Mouse (Mus musculus): Measurements from ENCODE around the gene Agfg1. TPM values are rescaled to one million over a fixed set of nuclear protein-coding genes. Genes with fewer than 3 reads are reported as not detected.
"Not testable (repeated sequence)": the region's sequence is repeated elsewhere in the genome, so short reads cannot be mapped to it uniquely, and the experiment has no call there.

Agfg1 gene
- total and polyA plus RNA-seq, 2 experiments from 2014 or later = 20.2 to 101 TPM

- no peak for ATAC-seq (ENCODE audit: low FRiP score)
- H3K4me3 ChIP-seq (ENCODE audit: low read depth, low read length) = no peak overlapping the region
- H3K27ac ChIP-seq (ENCODE audit: low read depth, low read length) = no peak overlapping the region
- H3K4me2 ChIP-seq (ENCODE audit: low read depth, low read length, poor library complexity, severe bottlenecking) = no peak overlapping the region
- H3K9ac ChIP-seq (replicated peaks; ENCODE audit: low read length, poor library complexity, severe bottlenecking) = no peak overlapping the region
- H3K9me3 ChIP-seq (ENCODE audit: low read length) = no peaks in the 10 kb centered on the region
- DNase-seq (ENCODE audit: low spot score) = no peak
- peaks cover 13% of the 10 kb centered on the region; the same call in 1 of the 2 replicates for H3K36me3 ChIP-seq (ENCODE audit: insufficient read depth, low read length)
- H3K4me1 ChIP-seq (ENCODE audit: insufficient read depth, low read length) = no peaks in the 10 kb centered on the region
- H3K27me3 ChIP-seq (ENCODE audit: insufficient read depth, low read length) = no peaks in the 10 kb centered on the region
- no peak for TF ChIP-seq CTCF (IDR thresholded peaks at IDR 0.05)
- WGBS = 94% methylated on average over 7 of the region's 7 CpGs
Measured at GRCm38 (mm10) chr1:82893269-82893668, 54.0 kb downstream of the Agfg1 start.

- no peaks in the 10 kb centered on the region for H3K27me3 ChIP-seq (ENCODE audit: insufficient read depth, low read length)
- no peak overlapping the region for H3K9ac ChIP-seq (replicated peaks; ENCODE audit: low read length, poor library complexity, severe bottlenecking)
- 98% methylated on average over 1 of the region's 1 CpGs for WGBS
- no peaks in the 10 kb centered on the region for H3K9me3 ChIP-seq (ENCODE audit: low read length)
- H3K36me3 ChIP-seq (ENCODE audit: insufficient read depth, low read length) = peaks cover 20% of the 10 kb centered on the region
- no peaks in the 10 kb centered on the region for H3K4me1 ChIP-seq (ENCODE audit: insufficient read depth, low read length)
- H3K4me3 ChIP-seq (ENCODE audit: low read depth, low read length) = no peak overlapping the region
- ATAC-seq (ENCODE audit: low FRiP score) (no peak), DNase-seq (ENCODE audit: low spot score) (no peak)
- TF ChIP-seq CTCF (IDR thresholded peaks at IDR 0.05) = no peak
- no peak overlapping the region for H3K4me2 ChIP-seq (ENCODE audit: low read depth, low read length, poor library complexity, severe bottlenecking)
- H3K27ac ChIP-seq (ENCODE audit: low read depth, low read length) = no peak overlapping the region
Measured at GRCm38 (mm10) chr1:82900567-82900966, 61.3 kb downstream of the Agfg1 start.

- no peak for TF ChIP-seq CTCF (IDR thresholded peaks at IDR 0.05)
- Histone ChIP-seq H3K4me3 (ENCODE audit: low read depth, low read length) (no peak overlapping the region), H3K36me3 (ENCODE audit: insufficient read depth, low read length) (peaks cover 20% of the 10 kb centered on the region), H3K9ac (replicated peaks; ENCODE audit: low read length, poor library complexity, severe bottlenecking) (no peak overlapping the region), H3K27ac (ENCODE audit: low read depth, low read length) (no peak overlapping the region), H3K4me1 (ENCODE audit: insufficient read depth, low read length) (no peaks in the 10 kb centered on the region), H3K27me3 (ENCODE audit: insufficient read depth, low read length) (no peaks in the 10 kb centered on the region), H3K9me3 (ENCODE audit: low read length) (no peaks in the 10 kb centered on the region), H3K4me2 (ENCODE audit: low read depth, low read length, poor library complexity, severe bottlenecking) (no peak overlapping the region)
- WGBS = 92% methylated on average over 3 of the region's 3 CpGs
- ATAC-seq (ENCODE audit: low FRiP score) = no peak
- DNase-seq (ENCODE audit: low spot score) = no peak
Measured at GRCm38 (mm10) chr1:82901201-82901600, 61.9 kb downstream of the Agfg1 start.

- WGBS = 32% methylated on average over 3 of the region's 3 CpGs
- no peak for ATAC-seq (ENCODE audit: low FRiP score)
- DNase-seq (ENCODE audit: low spot score) = no peak
Measured at GRCm38 (mm10) chr1:82905886-82906285, 66.6 kb downstream of the Agfg1 start.

GRCm38 (mm10) chr1:82913025-82913424, 73.7 kb downstream of the Agfg1 start, which contains the start of gene A030005L19Rik:
Gene A030005L19Rik, plus strand, starts transcription at chr1:82913325.
- no peaks in the 10 kb centered on the region for H3K27me3 ChIP-seq (ENCODE audit: insufficient read depth, low read length)
- no peak within 1 kb of the TSS for H3K4me2 ChIP-seq (ENCODE audit: low read depth, low read length, poor library complexity, severe bottlenecking)
- TF ChIP-seq CTCF (IDR thresholded peaks at IDR 0.05) = peak; percentile 29
- no peak within 1 kb of the TSS for H3K4me3 ChIP-seq (ENCODE audit: low read depth, low read length)
- 79% methylated on average over 3 of the region's 3 CpGs for WGBS
- ATAC-seq (ENCODE audit: low FRiP score) (no peak), DNase-seq (ENCODE audit: low spot score) (no peak)
- no peaks in the 10 kb centered on the region for H3K4me1 ChIP-seq (ENCODE audit: insufficient read depth, low read length)
- no peaks in the 10 kb centered on the region for H3K9me3 ChIP-seq (ENCODE audit: low read length)
- no peak within 1 kb of the TSS for H3K9ac ChIP-seq (replicated peaks; ENCODE audit: low read length, poor library complexity, severe bottlenecking)
- peaks cover 3% of the 10 kb centered on the region; the same call in 1 of the 2 replicates for H3K36me3 ChIP-seq (ENCODE audit: insufficient read depth, low read length)
- no peak within 1 kb of the TSS for H3K27ac ChIP-seq (ENCODE audit: low read depth, low read length)

More at GRCm38 (mm10) chr1:82905886-82906285, 66.6 kb downstream of the Agfg1 start:
- H3K9ac ChIP-seq (replicated peaks; ENCODE audit: low read length, poor library complexity, severe bottlenecking) = no peak overlapping the region
- H3K4me3 ChIP-seq (ENCODE audit: low read depth, low read length) = no peak overlapping the region
- no peaks in the 10 kb centered on the region for H3K27me3 ChIP-seq (ENCODE audit: insufficient read depth, low read length)
- H3K4me1 ChIP-seq (ENCODE audit: insufficient read depth, low read length) = no peaks in the 10 kb centered on the region
- TF ChIP-seq CTCF (IDR thresholded peaks at IDR 0.05) = no peak
- H3K36me3 ChIP-seq (ENCODE audit: insufficient read depth, low read length) = peaks cover 16% of the 10 kb centered on the region; the same call in 1 of the 2 replicates
- no peak overlapping the region for H3K4me2 ChIP-seq (ENCODE audit: low read depth, low read length, poor library complexity, severe bottlenecking)
- no peaks in the 10 kb centered on the region for H3K9me3 ChIP-seq (ENCODE audit: low read length)
- H3K27ac ChIP-seq (ENCODE audit: low read depth, low read length) = no peak overlapping the region

GRCm38 (mm10) chr1:82913434-82913833, 74.2 kb downstream of the Agfg1 start:
- not testable (repeated sequence) for H3K36me3 ChIP-seq (ENCODE audit: insufficient read depth, low read length); H3K4me1 ChIP-seq (ENCODE audit: insufficient read depth, low read length); H3K27ac ChIP-seq (ENCODE audit: low read depth, low read length); H3K9me3 ChIP-seq (ENCODE audit: low read length); H3K27me3 ChIP-seq (ENCODE audit: insufficient read depth, low read length); DNase-seq (ENCODE audit: low spot score); H3K4me3 ChIP-seq (ENCODE audit: low read depth, low read length); H3K9ac ChIP-seq (replicated peaks; ENCODE audit: low read length, poor library complexity, severe bottlenecking); H3K4me2 ChIP-seq (ENCODE audit: low read depth, low read length, poor library complexity, severe bottlenecking); ATAC-seq (ENCODE audit: low FRiP score)
- 87% methylated on average over 4 of the region's 5 CpGs for whole genome bisulfite sequencing

Measured in midbrain, postnatal 0 days (tissue).